Mouse (Mus musculus) CD4-positive, CD25-positive, alpha-beta regulatory T cell, adult 4 months (primary cell): ENCODE data around the gene Osbpl2. TPM values are rescaled to one million over a fixed set of nuclear protein-coding genes. Genes with fewer than 3 reads are reported as not detected.

Source experiments
- ATAC-seq: one replicate; pipeline ENCODE4 v1.8.0; 2017
- polyA plus RNA-seq, 2 experiments: library from polyadenylated mRNA; unstranded; fragments of 100-300 nt; shearing (Covaris generic); gene quantifications; one replicate each; pipeline ENCODE4 v1.2.1; 2017

Osbpl2 gene
- polyA plus RNA-seq, 2 experiments from 2014 or later: 20.6 to 24.3 TPM

- ATAC-seq: no peak
These were observed 86.2 kb downstream of the Osbpl2 start for GRCm38 (mm10) chr2:180205083-180205955.

- no peak for ATAC-seq
These were observed 86.8 kb downstream of the Osbpl2 start for GRCm38 (mm10) chr2:180205956-180206280.

GRCm38 (mm10) chr2:180207840-180208239 lies 88.7 kb downstream of the Osbpl2 start:
- ATAC-seq: no peak

- ATAC-seq: no peak
These were observed 89.9 kb downstream of the Osbpl2 start for GRCm38 (mm10) chr2:180208976-180209375.

- ATAC-seq: no peak
These were observed 93.1 kb downstream of the Osbpl2 start for GRCm38 (mm10) chr2:180212255-180212654.

Other genes starting within 250 kb of the Osbpl2 start
- gene Taf4, start 142.7 kb upstream of the Osbpl2 start, polyA plus RNA-seq: 1 to 10 TPM; 3.5 to 6.7 TPM
- 1 to 10 TPM; 2.0 to 2.9 TPM for gene Lsm14b, start 94.3 kb upstream of the Osbpl2 start, polyA plus RNA-seq
- 100 to 1,000 TPM; 416 to 450 TPM for gene Psma7, start 76.9 kb upstream of the Osbpl2 start, polyA plus RNA-seq
- gene Ss18l1, start 76.8 kb upstream of the Osbpl2 start, polyA plus RNA-seq: 1 to 10 TPM; 1.8 to 2.2 TPM
- gene Mtg2, start 48.7 kb upstream of the Osbpl2 start, polyA plus RNA-seq: 10 to 100 TPM; 42.6 to 52.6 TPM
- gene Hrh3, start 14.8 kb upstream of the Osbpl2 start, polyA plus RNA-seq: not detected
- 100 to 1,000 TPM in 1 of 2 experiments, 10 to 100 TPM in 1; 83.1 to 115 TPM for gene Adrm1, start 52.2 kb downstream of the Osbpl2 start, polyA plus RNA-seq
- 1 to 10 TPM in 1 of 2 experiments, under 1 TPM in 1; 0.30 to 1.4 TPM for gene Lama5, start 106.6 kb downstream of the Osbpl2 start, polyA plus RNA-seq
- gene Rps21, start 138.1 kb downstream of the Osbpl2 start, polyA plus RNA-seq: 1,000 to 10,000 TPM in 1 of 2 experiments, 100 to 1,000 TPM in 1; 875 to 1,561 TPM
- gene Cables2, start 154.2 kb downstream of the Osbpl2 start, polyA plus RNA-seq: 1 to 10 TPM; 5.2 to 8.1 TPM
- not detected for gene Rbbp8nl, start 170.6 kb downstream of the Osbpl2 start, polyA plus RNA-seq
- gene Gata5, start 215.4 kb downstream of the Osbpl2 start, polyA plus RNA-seq: not detected